Mouse (Mus musculus): ENCODE results near the gene Myadm. TPM values are rescaled to one million over a fixed set of nuclear protein-coding genes. Genes with fewer than 3 reads are reported as not detected.
"Not testable (repeated sequence)": the region's sequence is repeated elsewhere in the genome, so short reads cannot be mapped to it uniquely, and the experiment has no call there.

Myadm gene
- polyA plus RNA-seq, 1 experiment, result 524 TPM

- no peaks in the 10 kb centered on the region for H3K4me1 ChIP-seq (ENCODE audit: control insufficient read depth, insufficient read depth, low read length)
- TF ChIP-seq CTCF (IDR thresholded peaks at IDR 0.05; ENCODE audit: insufficient read depth, low read length) (no peak), POLR2A (IDR thresholded peaks at IDR 0.05; ENCODE audit: borderline replicate concordance, extremely low read depth, low read depth, low read length) (no peak)
- H3K4me3 ChIP-seq (replicated peaks; ENCODE audit: extremely low read depth, low read depth, low read length), result no peak overlapping the region
- 29% methylated on average over 3 of the region's 3 CpGs for WGBS
- DNase-seq, result no peak
Measured at GRCm38 (mm10) chr7:3268291-3268690, 20.6 kb upstream of the Myadm start.

- TF ChIP-seq POLR2A (IDR thresholded peaks at IDR 0.05; ENCODE audit: borderline replicate concordance, extremely low read depth, low read depth, low read length) (no peak), CTCF (IDR thresholded peaks at IDR 0.05; ENCODE audit: insufficient read depth, low read length) (no peak)
- no peak for DNase-seq
Measured at GRCm38 (mm10) chr7:3272206-3272605, 16.7 kb upstream of the Myadm start.

GRCm38 (mm10) chr7:3275455-3276170 lies 13.3 kb upstream of the Myadm start:
- TF ChIP-seq POLR2A (IDR thresholded peaks at IDR 0.05; ENCODE audit: borderline replicate concordance, extremely low read depth, low read depth, low read length), result no peak
- TF ChIP-seq CTCF (IDR thresholded peaks at IDR 0.05; ENCODE audit: insufficient read depth, low read length), result no peak
- H3K4me3 ChIP-seq (replicated peaks; ENCODE audit: extremely low read depth, low read depth, low read length), result peak overlapping the region; percentile 32
- 32% methylated on average over 6 of the region's 6 CpGs for whole genome bisulfite sequencing
- peaks cover 13% of the 10 kb centered on the region for H3K4me1 ChIP-seq (ENCODE audit: control insufficient read depth, insufficient read depth, low read length)
- no peak for DNase-seq

More at GRCm38 (mm10) chr7:3272206-3272605, 16.7 kb upstream of the Myadm start:
- Histone ChIP-seq H3K4me3 (replicated peaks; ENCODE audit: extremely low read depth, low read depth, low read length) (no peak overlapping the region), H3K4me1 (ENCODE audit: control insufficient read depth, insufficient read depth, low read length) (peaks cover 7% of the 10 kb centered on the region)
- WGBS, result 80% methylated on average over 9 of the region's 9 CpGs

GRCm38 (mm10) chr7:3276781-3277180 lies 12.1 kb upstream of the Myadm start:
- not testable (repeated sequence) for H3K4me3 ChIP-seq (replicated peaks; ENCODE audit: extremely low read depth, low read depth, low read length); DNase-seq
- H3K4me1 ChIP-seq (ENCODE audit: control insufficient read depth, insufficient read depth, low read length), result peaks cover 15% of the 10 kb centered on the region
- WGBS, result 74% methylated on average over 4 of the region's 4 CpGs

- TF ChIP-seq POLR2A (IDR thresholded peaks at IDR 0.05; ENCODE audit: borderline replicate concordance, extremely low read depth, low read depth, low read length) (no peak), CTCF (IDR thresholded peaks at IDR 0.05; ENCODE audit: insufficient read depth, low read length) (no peak)
- no peak for DNase-seq
- 63% methylated on average over 5 of the region's 5 CpGs for WGBS
- Histone ChIP-seq H3K4me3 (replicated peaks; ENCODE audit: extremely low read depth, low read depth, low read length) (no peak overlapping the region), H3K4me1 (ENCODE audit: control insufficient read depth, insufficient read depth, low read length) (peaks cover 12% of the 10 kb centered on the region)
Measured at GRCm38 (mm10) chr7:3280080-3280653, 8.7 kb upstream of the Myadm start.

- TF ChIP-seq CTCF (IDR thresholded peaks at IDR 0.05; ENCODE audit: insufficient read depth, low read length), result no peak
- no peak for TF ChIP-seq POLR2A (IDR thresholded peaks at IDR 0.05; ENCODE audit: borderline replicate concordance, extremely low read depth, low read depth, low read length)
- Histone ChIP-seq H3K4me3 (replicated peaks; ENCODE audit: extremely low read depth, low read depth, low read length) (no peak overlapping the region), H3K4me1 (ENCODE audit: control insufficient read depth, insufficient read depth, low read length) (peaks cover 7% of the 10 kb centered on the region; the same call in 1 of the 2 replicates)
- WGBS, result 16% methylated on average over 8 of the region's 8 CpGs
- DNase-seq, result no peak
Measured at GRCm38 (mm10) chr7:3280654-3281153, 8.2 kb upstream of the Myadm start.

GRCm38 (mm10) chr7:3281741-3282140 lies 7.1 kb upstream of the Myadm start:
- Histone ChIP-seq H3K4me1 (ENCODE audit: control insufficient read depth, insufficient read depth, low read length) (peaks cover 7% of the 10 kb centered on the region; the same call in 1 of the 2 replicates), H3K4me3 (replicated peaks; ENCODE audit: extremely low read depth, low read depth, low read length) (no peak overlapping the region)
- TF ChIP-seq CTCF (IDR thresholded peaks at IDR 0.05; ENCODE audit: insufficient read depth, low read length), result no peak
- no peak for TF ChIP-seq POLR2A (IDR thresholded peaks at IDR 0.05; ENCODE audit: borderline replicate concordance, extremely low read depth, low read depth, low read length)
- WGBS, result 70% methylated on average over 6 of the region's 6 CpGs
- no peak for DNase-seq

GRCm38 (mm10) chr7:3283081-3283875 lies 5.6 kb upstream of the Myadm start:
- WGBS, result 90% methylated on average over 11 of the region's 11 CpGs
- Histone ChIP-seq H3K4me3 (replicated peaks; ENCODE audit: extremely low read depth, low read depth, low read length) (no peak overlapping the region), H3K4me1 (ENCODE audit: control insufficient read depth, insufficient read depth, low read length) (peaks cover 9% of the 10 kb centered on the region; the same call in 1 of the 2 replicates)
- no peak for TF ChIP-seq POLR2A (IDR thresholded peaks at IDR 0.05; ENCODE audit: borderline replicate concordance, extremely low read depth, low read depth, low read length)
- no peak for TF ChIP-seq CTCF (IDR thresholded peaks at IDR 0.05; ENCODE audit: insufficient read depth, low read length)
- no peak for DNase-seq

- TF ChIP-seq POLR2A (IDR thresholded peaks at IDR 0.05; ENCODE audit: borderline replicate concordance, extremely low read depth, low read depth, low read length) (no peak), CTCF (IDR thresholded peaks at IDR 0.05; ENCODE audit: insufficient read depth, low read length) (no peak)
- 86% methylated on average over 10 of the region's 10 CpGs for WGBS
- Histone ChIP-seq H3K4me1 (ENCODE audit: control insufficient read depth, insufficient read depth, low read length) (peaks cover 11% of the 10 kb centered on the region; the same call in 1 of the 2 replicates), H3K4me3 (replicated peaks; ENCODE audit: extremely low read depth, low read depth, low read length) (no peak overlapping the region)
- DNase-seq, result no peak
Measured at GRCm38 (mm10) chr7:3284604-3285003, 4.3 kb upstream of the Myadm start.
